Mouse (Mus musculus) cerebellum, postnatal 36 days (tissue): ENCODE measurements around the gene Avpi1.
A peak's percentile ranks its signal among the peaks of the same experiment; 100 is the strongest.

Source experiments
- DNase-seq, 2 experiments: peaks; one replicate each; pipeline ENCODE4 v3.0.0; 2021 to 2022; ENCODE audit warnings: mixed read lengths in 2 of 2

The Avpi1 gene

DNA sequence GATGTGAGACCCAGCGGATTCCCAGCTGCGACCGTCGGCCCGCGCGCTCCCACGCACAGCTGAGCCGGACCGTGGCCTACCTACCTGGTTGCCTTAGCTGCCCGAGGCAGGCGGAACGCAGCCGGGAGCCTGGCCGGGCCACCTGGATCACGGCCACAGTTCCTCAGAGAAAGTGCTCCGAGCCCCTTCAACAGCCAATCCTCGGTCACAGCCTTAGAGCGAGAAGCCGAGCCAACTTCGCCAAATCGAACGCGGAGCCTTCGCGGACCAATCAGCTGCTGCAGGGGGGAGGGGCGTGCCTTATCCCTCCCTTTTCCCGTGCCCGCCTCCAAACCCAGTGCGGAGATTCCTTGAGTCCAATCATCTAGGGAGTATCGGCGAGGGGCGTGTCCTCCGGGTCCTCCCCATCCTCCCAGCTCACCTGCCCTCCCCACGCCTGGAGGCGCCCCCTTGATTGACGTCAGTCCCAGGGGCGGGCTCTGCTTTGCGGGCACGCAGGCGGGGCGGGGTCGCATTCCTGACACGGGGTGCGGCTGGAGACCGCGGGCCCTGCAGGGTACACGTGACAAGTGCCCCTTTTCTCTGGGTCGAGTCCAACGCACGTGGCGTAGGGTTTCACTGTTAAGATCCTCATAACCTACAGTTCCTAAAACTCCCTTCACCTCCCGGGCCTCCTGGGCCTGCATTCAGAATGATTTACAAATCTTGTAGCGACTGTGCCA lies at the start of gene Avpi1:
Gene Avpi1 (minus strand): TSS at position 273 of the 722 bp plus-strand sequence.
- peak; percentile 97 to 98 for DNase-seq

DNA sequence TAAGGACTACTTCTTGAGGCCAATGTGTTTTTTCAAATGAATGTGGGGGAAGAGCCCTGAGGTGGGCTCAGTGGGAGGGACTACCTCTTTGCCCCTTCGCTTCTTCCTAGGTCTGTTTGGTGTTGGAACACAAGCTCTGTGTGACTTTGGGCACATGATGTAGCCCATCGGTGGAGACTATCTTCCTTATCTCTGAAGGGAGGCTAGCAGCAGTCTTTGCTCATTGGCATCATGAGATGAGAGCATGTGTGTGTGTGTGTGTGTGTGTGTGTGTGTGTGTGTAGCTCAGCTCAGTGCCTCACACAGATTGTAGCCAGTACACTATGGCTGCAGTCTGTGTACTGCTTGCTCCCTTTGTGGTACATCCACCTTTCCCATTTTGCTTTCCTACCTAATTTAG lies 48.6 kb upstream of the Avpi1 start:
- no peak for DNase-seq

DNA sequence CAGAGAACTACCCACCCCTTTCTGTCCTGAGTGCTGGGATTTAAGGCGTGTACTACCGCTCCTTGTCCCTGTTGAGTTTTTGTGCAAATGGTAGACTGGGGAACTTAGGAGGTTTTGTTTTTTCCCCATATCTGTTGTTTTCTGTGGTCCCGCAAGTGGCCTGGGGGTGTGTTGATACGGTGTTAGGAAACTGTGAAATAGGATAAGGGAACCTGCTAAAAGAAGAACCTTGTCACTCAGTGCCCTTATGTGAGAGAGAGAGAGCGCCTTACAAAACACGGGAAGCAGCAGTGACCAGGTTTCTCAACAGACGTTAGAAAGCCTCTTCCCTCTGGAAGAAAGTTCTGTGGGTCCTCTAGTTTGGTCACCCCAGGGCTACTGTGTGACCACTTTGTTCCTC lies 48.0 kb upstream of the Avpi1 start:
- no peak for DNase-seq

DNA sequence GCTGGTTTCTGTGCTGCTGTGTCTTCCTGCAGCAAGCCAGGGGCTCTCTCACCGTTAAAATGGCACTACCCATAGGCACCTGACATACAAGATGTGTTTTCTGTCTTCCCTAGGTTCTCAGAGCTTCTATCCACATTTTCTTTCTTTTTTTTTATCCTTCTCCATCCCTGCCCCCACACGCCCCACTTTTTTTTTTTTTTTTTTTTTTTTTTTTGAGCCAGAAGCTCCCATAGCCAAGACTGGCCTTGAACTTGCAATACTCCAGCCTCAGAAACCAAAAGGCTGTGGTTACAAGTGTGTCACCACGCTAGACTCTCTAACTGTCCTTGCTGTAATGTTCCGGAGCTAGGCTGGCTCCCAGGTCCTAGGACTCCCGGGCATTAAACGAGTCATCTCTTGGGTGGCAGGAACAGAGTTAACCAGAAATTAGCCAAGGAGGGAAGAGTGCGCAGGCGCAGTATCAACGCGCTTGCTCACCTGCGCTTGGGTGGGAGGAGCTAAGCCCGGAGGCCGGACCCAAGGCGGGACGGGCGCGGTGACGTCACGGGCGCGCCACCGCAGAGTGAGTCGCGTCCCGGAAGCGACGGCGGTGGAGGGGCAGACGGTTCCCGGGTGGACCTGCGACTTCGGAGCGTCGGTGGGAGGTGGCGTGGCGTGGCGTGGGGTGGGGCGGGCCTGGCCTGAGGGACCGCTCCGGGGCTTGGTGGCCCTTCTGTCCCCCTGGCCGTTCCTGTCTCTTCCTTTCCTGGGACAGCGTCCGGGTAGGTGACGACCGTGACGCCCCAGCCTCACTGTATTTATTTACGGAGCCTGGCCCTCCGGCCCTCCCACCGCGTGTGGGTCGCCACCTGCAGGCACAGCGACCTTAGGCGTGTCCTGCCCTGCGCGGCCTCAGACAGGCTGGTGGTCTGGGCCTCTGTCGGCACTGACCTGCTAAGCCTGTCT lies 41.4 kb upstream of the Avpi1 start:
- peak; percentile 95 to 97 for DNase-seq

DNA sequence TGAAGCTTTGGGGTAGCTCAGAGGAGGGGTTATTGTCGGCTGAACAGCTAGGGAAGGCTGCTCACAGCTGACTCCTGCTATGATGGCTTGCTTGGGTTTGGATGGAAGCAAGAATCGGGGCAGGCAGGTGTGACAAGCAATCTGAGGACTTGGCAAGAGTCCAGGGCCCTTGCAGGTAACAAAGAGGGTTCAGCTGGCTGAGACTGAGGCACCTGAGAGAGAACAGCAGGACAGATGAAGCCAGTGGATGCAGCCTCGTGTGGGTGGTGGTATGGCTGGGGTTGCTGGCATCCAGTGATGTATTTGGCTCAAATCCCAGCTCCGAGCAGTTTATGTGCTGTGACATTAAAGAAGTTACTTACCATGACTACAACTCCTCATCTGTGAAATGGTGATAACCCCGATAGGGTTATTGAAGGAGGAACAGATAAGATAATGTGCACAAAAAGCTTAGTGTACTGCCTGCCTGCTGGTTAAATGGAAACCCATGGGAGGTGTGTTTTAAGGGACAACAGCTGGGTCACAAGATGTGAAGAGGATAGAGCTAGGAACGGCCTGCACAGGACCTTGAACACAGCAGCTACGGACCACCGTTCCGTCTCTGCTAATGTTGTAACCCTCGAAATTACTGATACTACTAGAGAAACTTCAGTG lies 40.6 kb upstream of the Avpi1 start:
- DNase-seq, result no peak

DNA sequence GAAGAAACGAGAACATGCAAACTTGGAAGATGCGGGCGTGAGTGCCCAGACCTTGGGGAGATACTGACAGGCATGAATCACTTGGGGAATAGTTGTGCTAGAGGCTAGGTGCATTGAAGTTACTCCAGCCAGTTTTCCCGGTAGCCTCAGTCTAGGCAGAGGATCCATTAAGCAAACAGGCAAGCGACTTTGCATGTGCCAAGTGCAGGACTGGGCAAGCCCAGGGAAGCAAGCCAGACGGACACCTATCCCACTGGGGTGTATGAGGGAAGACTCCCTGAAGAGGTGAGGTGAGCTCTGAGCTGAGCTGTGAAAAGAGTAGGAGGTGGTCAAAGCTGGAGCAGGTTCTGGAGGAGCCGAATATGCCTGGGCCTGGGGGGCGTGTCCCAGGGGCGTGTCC lies 38.6 kb upstream of the Avpi1 start:
- no peak for DNase-seq

DNA sequence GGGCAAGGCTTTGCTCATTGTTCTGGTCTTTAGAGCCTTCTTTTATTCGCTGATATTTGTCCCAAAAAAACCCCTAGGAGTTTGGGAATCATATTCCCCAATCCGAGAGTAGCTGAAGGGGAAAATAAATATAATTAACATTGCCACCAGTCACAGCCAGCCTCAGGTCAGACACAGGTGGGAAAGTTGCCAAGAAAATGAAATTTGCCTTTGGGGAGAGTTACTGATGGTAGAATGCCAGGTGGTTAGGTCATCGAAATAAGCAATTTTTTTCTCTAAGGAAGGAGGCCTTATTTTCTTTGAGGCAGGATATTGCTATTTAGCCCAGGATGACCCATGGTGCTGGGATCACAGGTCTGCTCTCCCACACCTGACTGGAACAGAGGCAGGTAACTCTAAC lies 37.9 kb upstream of the Avpi1 start:
- no peak for DNase-seq

DNA sequence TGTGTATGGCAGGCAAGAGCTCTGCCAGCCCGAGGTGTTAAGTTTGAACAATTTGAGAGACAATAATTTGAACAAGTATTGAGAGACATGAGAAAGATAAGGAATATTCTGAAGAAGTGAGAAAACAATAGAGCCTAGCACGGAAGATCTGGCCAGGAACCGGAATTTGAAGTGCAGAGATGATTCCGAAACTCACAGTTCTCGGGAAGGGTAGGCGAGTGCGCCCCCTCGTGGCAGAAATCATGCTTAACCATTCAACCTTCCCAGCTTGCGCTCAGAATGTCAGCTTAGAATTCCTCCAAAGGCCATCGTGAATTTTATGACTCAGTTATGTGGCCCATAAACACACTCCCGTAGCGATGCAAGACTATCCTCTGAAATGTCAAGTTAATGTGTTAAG lies 37.3 kb upstream of the Avpi1 start:
- DNase-seq, result peak; percentile 89 to 93

DNA sequence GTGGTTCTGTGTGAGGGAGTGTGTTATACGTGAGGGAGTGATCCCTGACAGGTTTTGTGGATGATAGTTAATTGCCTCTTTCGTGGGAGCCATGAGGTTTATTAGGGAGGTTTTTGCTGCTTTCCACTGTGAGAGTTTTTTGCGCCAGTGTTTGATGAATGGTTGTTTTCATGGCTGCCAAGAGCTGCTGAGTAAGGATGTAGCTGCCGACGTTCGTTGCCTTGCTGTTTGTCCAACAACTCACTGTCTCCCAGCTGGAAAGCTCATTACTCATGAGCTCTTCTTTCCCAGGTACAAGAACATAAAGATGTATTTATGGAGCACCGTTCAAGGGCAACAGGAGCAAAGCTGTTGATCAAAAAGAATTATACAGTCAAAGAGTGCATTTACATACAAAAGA lies 35.3 kb upstream of the Avpi1 start:
- no peak for DNase-seq

DNA sequence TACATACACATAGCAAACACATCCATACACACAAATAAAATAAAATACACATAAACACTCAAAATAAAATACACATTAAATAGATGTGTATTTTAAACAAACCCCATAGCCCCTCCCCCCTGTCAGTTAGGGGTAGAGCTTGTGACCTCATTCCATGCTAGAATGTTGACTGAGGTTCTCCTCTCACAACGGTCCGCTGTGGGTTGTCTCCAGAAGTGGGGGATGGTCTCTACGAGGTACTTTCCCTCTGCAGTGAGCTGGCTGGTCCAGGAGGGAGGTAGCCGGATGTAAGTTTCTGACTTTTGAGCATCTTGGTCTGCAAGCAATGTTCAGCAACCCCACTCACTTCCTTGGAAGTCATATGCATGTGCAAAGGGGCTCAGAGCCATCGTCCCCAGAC lies 34.9 kb upstream of the Avpi1 start, which contains the start of gene Zfyve27:
Gene Zfyve27 (plus strand): TSS at position 188 of the 400 bp plus-strand sequence.
- DNase-seq, result no peak

DNA sequence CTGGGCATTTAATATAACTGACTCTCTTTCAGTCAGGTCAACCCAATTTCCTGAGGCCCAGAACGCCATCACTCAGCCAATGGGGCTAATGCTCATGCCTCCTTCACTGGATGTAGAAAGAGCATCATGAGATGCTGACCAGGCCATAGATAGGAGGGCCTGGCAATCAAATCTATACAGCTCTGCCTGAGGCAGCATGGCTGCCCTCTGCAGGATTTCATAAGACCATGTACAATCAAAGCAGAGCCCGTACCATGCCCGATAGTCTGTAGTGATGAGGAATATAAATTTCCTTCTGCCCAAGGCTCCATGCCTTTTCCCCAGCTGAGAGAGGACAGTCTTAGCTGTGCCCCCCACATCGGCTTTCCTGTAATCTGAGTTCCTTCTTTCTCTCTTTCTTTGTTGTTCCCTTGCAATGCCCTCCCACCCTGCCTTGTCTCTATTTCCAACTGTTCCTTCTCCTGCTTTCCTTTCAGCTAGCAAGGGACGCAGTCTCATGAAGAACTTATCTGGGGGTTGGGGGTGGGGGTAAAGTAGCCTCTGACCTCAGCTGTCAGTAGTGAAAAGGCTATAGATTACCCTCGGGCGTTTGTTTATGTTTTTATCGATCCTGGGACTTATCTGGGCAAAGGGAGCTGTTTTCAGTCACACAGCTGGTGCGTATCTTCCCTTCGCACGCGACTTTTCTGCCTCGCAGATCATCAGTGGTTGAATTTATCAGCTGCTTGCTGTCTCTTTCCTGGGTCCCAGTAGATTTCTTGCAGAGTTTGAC lies 29.6 kb upstream of the Avpi1 start:
- DNase-seq, result no peak

DNA sequence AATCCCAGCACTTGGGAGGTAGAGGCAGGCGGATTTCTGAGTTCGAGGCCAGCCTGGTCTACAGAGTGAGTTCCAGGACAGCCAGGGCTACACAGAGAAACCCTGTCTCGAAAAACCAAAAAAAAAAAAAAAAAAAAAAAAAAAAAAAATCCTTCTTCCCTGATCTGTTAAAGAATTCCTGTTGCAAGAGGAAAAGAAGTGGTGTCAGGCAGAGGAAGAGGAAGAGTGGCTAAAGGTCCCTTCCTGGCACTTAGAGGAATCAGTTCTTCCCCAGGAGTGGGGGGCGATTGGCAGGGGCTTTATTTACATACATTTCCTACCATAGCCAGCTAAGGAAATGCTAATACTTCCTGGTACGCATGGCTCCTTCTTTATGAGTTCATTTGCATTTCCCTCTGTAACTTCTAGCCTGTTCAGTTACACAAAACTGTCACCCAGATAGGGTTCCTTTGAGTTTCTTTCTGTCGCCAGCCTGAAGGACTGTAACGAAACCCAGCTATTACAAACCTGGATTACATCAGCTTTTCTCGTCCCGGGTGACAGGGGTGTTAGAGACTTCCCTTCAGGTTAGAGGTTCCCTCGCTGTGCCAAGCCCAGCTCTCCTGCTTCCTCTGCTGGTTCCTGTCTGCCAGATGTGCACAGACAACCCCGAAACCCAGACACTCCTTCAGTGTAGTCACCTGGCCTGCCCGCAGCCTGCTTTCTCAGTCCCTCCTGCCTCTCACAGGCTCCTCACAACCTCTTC lies 28.8 kb upstream of the Avpi1 start:
- no peak for DNase-seq

DNA sequence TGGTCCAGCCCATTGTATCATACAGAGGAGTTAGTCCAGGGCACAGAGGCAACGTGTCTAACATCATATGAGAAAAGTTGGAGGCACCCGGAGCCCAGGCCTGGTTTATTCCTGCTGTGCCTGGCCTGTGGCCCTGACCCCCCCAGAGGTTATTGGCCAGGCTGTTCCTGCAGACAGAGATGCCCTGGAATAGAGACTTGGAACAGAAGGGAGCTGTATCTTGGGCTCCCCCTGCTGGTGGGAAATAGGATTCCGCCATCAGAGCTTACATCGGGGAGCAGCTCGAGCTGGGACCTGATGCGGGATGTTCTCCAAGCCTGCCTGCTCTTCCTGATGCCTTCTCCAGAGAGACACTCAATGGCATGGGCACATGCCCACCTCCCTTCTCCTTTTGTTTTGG lies 23.1 kb upstream of the Avpi1 start:
- DNase-seq, result peak; percentile 89 to 95

DNA sequence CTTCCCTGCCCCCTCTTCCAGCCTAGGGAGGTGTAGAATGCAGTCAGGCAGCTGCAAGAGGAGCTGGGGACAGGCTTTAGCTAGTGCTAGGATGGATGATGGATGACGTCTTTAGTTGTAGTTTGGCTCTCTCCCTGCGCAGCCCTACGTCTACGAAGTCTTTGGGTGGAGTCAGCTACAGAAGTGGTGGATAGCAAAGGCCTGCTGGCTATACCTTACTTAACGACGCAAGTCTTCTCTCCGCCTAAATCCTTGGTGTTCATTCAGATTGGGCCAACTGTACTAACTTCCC lies 19.7 kb upstream of the Avpi1 start:
- no peak for DNase-seq

DNA sequence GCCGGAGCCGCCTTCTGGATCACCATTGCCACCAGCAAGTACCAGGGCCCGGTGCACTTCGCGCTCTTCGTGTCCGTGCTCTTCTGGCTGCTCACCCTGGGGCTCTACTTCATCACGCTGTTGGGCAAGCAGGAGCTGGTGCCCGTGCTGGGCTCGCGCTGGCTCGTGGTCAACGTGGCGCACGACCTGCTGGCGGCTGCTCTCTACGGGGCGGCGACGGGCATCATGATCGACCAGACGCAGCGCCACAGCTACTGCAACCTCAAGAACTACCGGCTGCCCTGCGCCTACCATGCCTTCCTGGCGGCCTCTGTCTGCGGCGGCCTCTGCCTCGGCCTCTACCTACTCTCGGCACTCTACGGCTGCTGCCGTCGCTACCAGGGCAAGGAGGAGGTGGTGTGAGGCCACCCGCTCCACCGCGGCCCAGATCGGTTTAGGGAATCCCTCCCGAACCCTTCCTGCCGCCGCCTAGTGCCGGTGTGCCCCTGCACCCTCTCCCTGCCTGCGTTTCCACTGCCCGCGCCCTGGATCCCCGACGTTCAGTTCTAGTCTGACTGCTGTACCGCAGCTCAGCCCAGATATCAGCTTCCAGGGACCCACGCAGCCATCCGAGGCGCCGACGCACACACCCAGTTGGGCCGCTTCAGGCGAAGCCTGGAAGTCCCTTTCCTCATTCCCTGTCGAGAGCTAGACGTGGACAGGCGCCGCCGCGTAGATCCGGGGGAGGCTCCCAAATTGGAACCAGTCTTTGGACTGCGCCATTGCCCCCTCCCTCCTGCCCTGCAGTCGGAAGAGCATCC lies 19.1 kb upstream of the Avpi1 start:
- peak; percentile 64 to 70 for DNase-seq

DNA sequence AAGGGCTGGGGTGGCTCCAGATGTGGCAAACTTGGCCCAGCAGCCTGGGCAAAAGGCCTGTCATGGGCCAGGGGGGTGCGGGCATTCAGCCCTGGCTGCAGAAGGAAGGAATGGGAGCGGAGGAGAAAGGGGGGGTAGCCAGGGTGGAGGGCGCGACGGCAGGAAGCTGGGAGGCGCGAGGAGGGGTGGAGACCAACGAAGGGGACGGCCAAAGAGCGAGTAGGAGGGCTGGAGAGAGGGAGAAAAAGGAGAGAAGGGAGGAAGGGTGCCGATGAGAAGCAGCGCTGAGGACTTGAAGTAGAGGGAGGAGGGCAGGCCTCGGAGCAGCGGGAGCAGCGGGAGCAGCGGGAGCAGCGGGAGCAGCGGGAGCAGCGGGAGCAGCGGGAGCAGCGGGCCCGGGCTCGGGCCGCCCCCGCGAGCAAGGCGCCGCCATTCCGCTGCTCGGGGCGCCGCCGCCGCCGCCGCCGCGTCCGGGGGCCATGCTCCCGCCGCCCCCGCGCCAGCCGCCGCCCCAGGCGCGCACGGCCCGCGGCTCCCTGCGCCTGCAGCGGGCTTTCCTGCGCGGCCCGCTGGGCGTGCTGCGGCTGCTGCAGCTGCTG lies 18.4 kb upstream of the Avpi1 start, which contains the start of gene Marveld1:
Gene Marveld1 (plus strand): TSS at position 231 of the 599 bp plus-strand sequence.
- peak in 1 of 2 experiments; percentile 42 for DNase-seq

DNA sequence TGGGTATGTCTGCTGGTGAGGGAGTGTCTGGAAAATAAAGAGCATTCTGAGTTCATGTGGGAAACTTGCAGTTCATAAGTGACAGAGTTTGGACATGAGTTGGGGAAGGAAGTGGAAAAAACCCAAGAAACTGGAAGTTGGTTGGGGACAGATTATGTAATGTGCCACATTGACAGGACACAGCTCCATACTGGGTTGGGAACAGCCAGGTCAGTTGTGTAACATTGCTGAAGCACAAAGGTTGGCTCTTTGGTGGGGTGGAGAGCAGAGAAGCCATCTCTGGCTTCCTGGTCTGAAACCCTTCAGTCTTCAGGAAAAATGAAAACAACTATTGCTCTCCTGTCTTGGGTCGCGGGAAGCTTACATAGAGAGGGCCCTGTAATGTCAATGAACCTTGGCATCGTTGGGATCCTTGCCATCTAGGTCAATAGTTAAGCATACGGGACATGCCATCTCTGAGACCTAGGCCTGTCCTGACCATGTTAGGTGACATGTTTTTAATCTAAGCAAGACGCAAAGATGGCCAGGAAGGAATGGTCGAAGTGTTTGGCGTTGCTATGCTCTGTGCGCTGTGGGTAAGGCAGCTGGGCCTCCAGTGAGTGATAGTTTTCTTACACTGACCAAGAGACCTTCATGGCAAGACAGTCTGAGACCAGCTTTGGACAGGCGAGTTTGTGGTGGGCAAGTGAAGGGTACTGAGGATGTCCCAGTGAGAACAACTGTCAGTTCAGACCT lies 17.6 kb upstream of the Avpi1 start:
- no peak for DNase-seq

DNA sequence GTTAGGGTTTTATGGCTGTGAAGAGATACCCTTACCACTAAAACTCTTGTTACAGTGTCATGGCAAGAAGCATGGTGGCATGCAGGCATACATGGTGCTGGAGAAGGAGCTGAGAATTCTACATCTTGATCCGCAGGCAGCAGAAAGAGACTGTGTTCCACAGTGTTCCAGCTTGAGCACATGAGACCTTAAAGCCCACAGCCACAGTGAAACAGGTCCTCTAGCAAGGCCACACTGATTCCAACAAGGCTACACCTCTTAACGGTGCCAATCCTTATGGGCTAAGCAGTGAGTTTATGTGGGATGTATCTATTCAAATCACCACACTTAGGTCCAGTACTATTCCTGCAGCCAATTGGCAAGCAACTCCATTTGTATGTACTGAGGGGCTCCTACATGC lies 16.9 kb upstream of the Avpi1 start:
- DNase-seq, result no peak

DNA sequence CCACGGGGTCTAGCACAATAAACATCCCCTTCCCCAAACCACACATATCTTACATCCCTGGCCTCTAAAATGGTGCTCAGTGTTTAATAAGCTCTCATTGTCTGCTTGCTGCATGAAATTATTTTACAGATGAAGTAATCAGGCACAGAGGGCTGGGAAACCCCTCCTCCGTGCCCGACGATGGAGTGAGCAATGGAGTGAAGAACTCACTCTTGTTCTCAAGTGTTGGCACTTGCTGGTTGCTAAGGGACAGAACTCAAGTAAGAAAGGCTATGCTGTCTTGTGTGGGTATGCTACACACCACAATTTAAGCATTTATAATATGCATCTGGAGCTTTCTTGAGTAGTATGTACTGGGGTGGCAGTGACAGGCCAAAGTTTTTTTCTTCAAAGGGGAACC lies 16.4 kb upstream of the Avpi1 start:
- DNase-seq, result no peak
